Mouse (Mus musculus) midbrain, embryonic 12.5 days (tissue): ENCODE measurements around the gene Gm21969. TPM values are rescaled to one million over a fixed set of nuclear protein-coding genes. Genes with fewer than 3 reads are reported as not detected.

Experiments used
- ATAC-seq: fragments of 200-750 bp; cut with Nextera tagmentation; 2 replicates; pipeline ENCODE4 v1.8.0; 2017; ENCODE audit warnings: low read depth, moderate TSS enrichment, moderate library complexity; ENCODE audit not compliant: low FRiP score
- H3K27ac ChIP-seq: fragments of 300-500 bp; sonication (generic); replicated peaks from 2 replicates; pipeline ENCODE4 v1.5.1; 2016; ENCODE audit warnings: mild to moderate bottlenecking
- H3K27me3 ChIP-seq: fragments of 300-500 bp; sonication (generic); 2 replicates; pipeline ENCODE4 v1.6.1; 2016; ENCODE audit warnings: mild to moderate bottlenecking
- H3K36me3 ChIP-seq: fragments of 300-500 bp; sonication (generic); 2 replicates; pipeline ENCODE4 v1.6.1; 2016
- H3K4me1 ChIP-seq: fragments of 300-500 bp; sonication (generic); 2 replicates; pipeline ENCODE4 v1.6.1; 2016
- H3K4me2 ChIP-seq: fragments of 300-500 bp; sonication (generic); replicated peaks from 2 replicates; pipeline ENCODE4 v1.6.1; 2016; ENCODE audit warnings: mild to moderate bottlenecking, moderate library complexity
- H3K4me3 ChIP-seq: fragments of 300-500 bp; sonication (generic); 2 replicates; pipeline ENCODE4 v1.5.1; 2016; ENCODE audit warnings: mild to moderate bottlenecking
- H3K9ac ChIP-seq: fragments of 300-500 bp; sonication (generic); replicated peaks from 2 replicates; pipeline ENCODE4 v1.6.1; 2016; ENCODE audit warnings: mild to moderate bottlenecking, moderate library complexity
- H3K9me3 ChIP-seq: fragments of 300-500 bp; sonication (generic); 2 replicates; pipeline ENCODE4 v1.6.1; 2016; ENCODE audit warnings: mild to moderate bottlenecking
- WGBS: fragments of 180-500 bp; shearing (Covaris S2); methylation state at CpG from one replicate; pipeline ENCODE4 v1.1.7; 2016; 5-methylcytosine and 5-hydroxymethylcytosine counted together
- polyA plus RNA-seq: library from polyadenylated mRNA; unstranded; fragments of >200 nt; fragmentation: Nextera tagmentation; extraction: Ambion mirVana; gene quantifications from 2 replicates; pipeline ENCODE4 v1.2.1, GENCODE M21; 2016

Gm21969 gene
- polyA plus RNA-seq, 1 experiment from 2014 or later: not detected

- H3K9ac ChIP-seq: no peak overlapping the region
- no peak overlapping the region for H3K4me2 ChIP-seq
- H3K9me3 ChIP-seq: no peaks in the 10 kb centered on the region
- WGBS: 93% methylated on average over 5 of the region's 5 CpGs
- peaks cover 9% of the 10 kb centered on the region; the same call in 1 of the 2 replicates for H3K36me3 ChIP-seq
- H3K27me3 ChIP-seq: no peaks in the 10 kb centered on the region
- H3K27ac ChIP-seq: no peak overlapping the region
- no peak overlapping the region for H3K4me3 ChIP-seq
- H3K4me1 ChIP-seq: peaks cover 16% of the 10 kb centered on the region
- ATAC-seq: no peak
These were observed 3.7 kb downstream of the Gm21969 start for GRCm38 (mm10) chr4:139606732-139607131.

- H3K4me3 ChIP-seq: no peak overlapping the region
- ATAC-seq: no peak
- no peak overlapping the region for H3K4me2 ChIP-seq
- no peak overlapping the region for H3K9ac ChIP-seq
- peaks cover 11% of the 10 kb centered on the region for H3K4me1 ChIP-seq
- H3K27ac ChIP-seq: no peak overlapping the region
- 61% methylated on average over 4 of the region's 4 CpGs for WGBS
- H3K9me3 ChIP-seq: 0 out of 2 replicates have a peak, but pooled peaks cover 4% of the 10 kb centered on the region
- H3K27me3 ChIP-seq: no peaks in the 10 kb centered on the region
- peaks cover 18% of the 10 kb centered on the region for H3K36me3 ChIP-seq
These were observed 6.0 kb downstream of the Gm21969 start for GRCm38 (mm10) chr4:139608975-139609374.

- ATAC-seq: no peak
- WGBS: 42% methylated on average over 6 of the region's 6 CpGs
- Histone ChIP-seq H3K4me3 (no peak overlapping the region), H3K9ac (no peak overlapping the region), H3K27ac (peak overlapping the region; percentile 42), H3K4me1 (peaks cover 17% of the 10 kb centered on the region), H3K9me3 (0 out of 2 replicates have a peak, but pooled peaks cover 6% of the 10 kb centered on the region), H3K27me3 (no peaks in the 10 kb centered on the region), H3K4me2 (peak overlapping the region; percentile 38; the same call in 1 of the 2 replicates), H3K36me3 (peaks cover 25% of the 10 kb centered on the region)
These were observed 8.0 kb downstream of the Gm21969 start for GRCm38 (mm10) chr4:139610954-139611353.

- peaks cover 22% of the 10 kb centered on the region for H3K4me1 ChIP-seq
- peak overlapping the region; percentile 42 for H3K27ac ChIP-seq
- no peaks in the 10 kb centered on the region for H3K27me3 ChIP-seq
- H3K9ac ChIP-seq: no peak overlapping the region
- 0 out of 2 replicates have a peak, but pooled peaks have one; percentile 50 for ATAC-seq
- H3K4me3 ChIP-seq: no peak overlapping the region
- peaks cover 22% of the 10 kb centered on the region for H3K36me3 ChIP-seq
- 0 out of 2 replicates have a peak, but pooled peaks cover 6% of the 10 kb centered on the region for H3K9me3 ChIP-seq
- 4% methylated on average over 10 of the region's 10 CpGs for WGBS
- peak overlapping the region; percentile 38 for H3K4me2 ChIP-seq
These were observed 8.6 kb downstream of the Gm21969 start for GRCm38 (mm10) chr4:139611542-139611953.

GRCm38 (mm10) chr4:139614524-139615260 is 11.7 kb downstream of the Gm21969 start:
- H3K4me3 ChIP-seq: no peak overlapping the region
- H3K27ac ChIP-seq: no peak overlapping the region
- H3K27me3 ChIP-seq: no peaks in the 10 kb centered on the region
- peaks cover 20% of the 10 kb centered on the region for H3K36me3 ChIP-seq
- H3K9me3 ChIP-seq: 0 out of 2 replicates have a peak, but pooled peaks cover 6% of the 10 kb centered on the region
- peaks cover 29% of the 10 kb centered on the region for H3K4me1 ChIP-seq
- WGBS: 91% methylated on average over 21 of the region's 21 CpGs
- no peak for ATAC-seq
- H3K9ac ChIP-seq: no peak overlapping the region
- H3K4me2 ChIP-seq: no peak overlapping the region

GRCm38 (mm10) chr4:139616276-139617000 is 13.5 kb downstream of the Gm21969 start:
- ATAC-seq: peak; percentile 76
- 0 out of 2 replicates have a peak, but pooled peaks cover 6% of the 10 kb centered on the region for H3K9me3 ChIP-seq
- H3K4me1 ChIP-seq: peaks cover 20% of the 10 kb centered on the region
- peaks cover 20% of the 10 kb centered on the region for H3K36me3 ChIP-seq
- peak overlapping the region; percentile 65 for H3K27ac ChIP-seq
- H3K4me2 ChIP-seq: peak overlapping the region; percentile 64
- WGBS: 7% methylated on average over 23 of the region's 24 CpGs
- no peaks in the 10 kb centered on the region for H3K27me3 ChIP-seq
- H3K9ac ChIP-seq: peak overlapping the region; percentile 64
- H3K4me3 ChIP-seq: peak overlapping the region; percentile 53

GRCm38 (mm10) chr4:139617001-139617364 is 14.0 kb downstream of the Gm21969 start:
- H3K4me2 ChIP-seq: peak overlapping the region; percentile 64
- peaks cover 20% of the 10 kb centered on the region for H3K36me3 ChIP-seq
- H3K27me3 ChIP-seq: no peaks in the 10 kb centered on the region
- peak overlapping the region; percentile 25; the same call in 1 of the 2 replicates for H3K27ac ChIP-seq
- H3K9ac ChIP-seq: 0 out of 2 replicates have a peak overlapping the region, but pooled peaks have one; percentile 28
- peaks cover 19% of the 10 kb centered on the region for H3K4me1 ChIP-seq
- ATAC-seq: no peak
- H3K9me3 ChIP-seq: 0 out of 2 replicates have a peak, but pooled peaks cover 6% of the 10 kb centered on the region
- WGBS: 49% methylated on average over 3 of the region's 3 CpGs
- H3K4me3 ChIP-seq: peak overlapping the region; percentile 53

- Histone ChIP-seq H3K9ac (no peak overlapping the region), H3K4me3 (no peak overlapping the region), H3K4me2 (no peak overlapping the region), H3K27me3 (peaks cover 12% of the 10 kb centered on the region), H3K36me3 (peaks cover 2% of the 10 kb centered on the region; the same call in 1 of the 2 replicates), H3K27ac (no peak overlapping the region), H3K4me1 (peaks cover 32% of the 10 kb centered on the region), H3K9me3 (no peaks in the 10 kb centered on the region)
- ATAC-seq: no peak
- WGBS: 77% methylated on average over 6 of the region's 6 CpGs
These were observed 16.8 kb downstream of the Gm21969 start for GRCm38 (mm10) chr4:139619765-139620164.

GRCm38 (mm10) chr4:139622373-139623282 is 19.6 kb downstream of the Gm21969 start, which contains the start of gene Aldh4a1:
Gene Aldh4a1, plus strand, starts transcription at chr4:139622866.
- ATAC-seq: peak; percentile 99
- Histone ChIP-seq H3K4me3 (peak within 1 kb of the TSS; percentile 68), H3K36me3 (0 out of 2 replicates have a peak, but pooled peaks cover 3% of the 10 kb centered on the region), H3K9ac (peak within 1 kb of the TSS; percentile 85), H3K4me2 (peak within 1 kb of the TSS; percentile 86), H3K9me3 (no peaks in the 10 kb centered on the region), H3K27me3 (peaks cover 13% of the 10 kb centered on the region), H3K27ac (peak within 1 kb of the TSS; percentile 74), H3K4me1 (peaks cover 16% of the 10 kb centered on the region)
- 1% methylated on average over 33 of the region's 38 CpGs for WGBS

GRCm38 (mm10) chr4:139623434-139624115 is 20.6 kb downstream of the Gm21969 start:
- peak overlapping the region; percentile 86 for H3K4me2 ChIP-seq
- 0 out of 2 replicates have a peak, but pooled peaks cover 3% of the 10 kb centered on the region for H3K36me3 ChIP-seq
- no peaks in the 10 kb centered on the region for H3K9me3 ChIP-seq
- H3K4me3 ChIP-seq: peak overlapping the region; percentile 68
- peaks cover 16% of the 10 kb centered on the region for H3K4me1 ChIP-seq
- H3K27me3 ChIP-seq: peaks cover 13% of the 10 kb centered on the region
- no peak overlapping the region for H3K27ac ChIP-seq
- ATAC-seq: no peak
- peak overlapping the region; percentile 85 for H3K9ac ChIP-seq
- 31% methylated on average over 21 of the region's 21 CpGs for WGBS
